Mouse (Mus musculus) ES-Bruce4 (cell line): Measurements from ENCODE around the gene Ipo11.

Experiments used
- CTCF ChIP-seq: IDR thresholded peaks from one replicate; pipeline ENCODE4 v1.8.1; 2011; ENCODE audit warnings: low read depth, low read length
- POLR2A ChIP-seq: IDR thresholded peaks from one replicate; pipeline ENCODE4 v1.8.1; 2011; ENCODE audit warnings: low read length; ENCODE audit not compliant: insufficient read depth

- TF ChIP-seq CTCF (no peak), POLR2A (no peak)
These were observed 123.2 kb downstream of the Ipo11 start for GRCm38 (mm10) chr13:106813519-106813918.
